Mouse (Mus musculus) brain, embryonic 14.5 days (tissue): ENCODE results near the gene Fyco1.

Experiments
- CTCF ChIP-seq: fragments of 200-500 bp; IDR thresholded peaks from 2 replicates; pipeline ENCODE4 v1.5.1; 2012; ENCODE audit warnings: inconsistent platforms, mild to moderate bottlenecking, moderate library complexity, borderline replicate concordance; ENCODE audit not compliant: insufficient read depth, insufficient read length; ENCODE audit errors: extremely low read depth
- POLR2A ChIP-seq: fragments of 200-500 bp; IDR thresholded peaks from 2 replicates; pipeline ENCODE4 v1.6.1; 2012; ENCODE audit warnings: mild to moderate bottlenecking, inconsistent platforms, borderline replicate concordance; ENCODE audit not compliant: poor library complexity, insufficient read depth, insufficient read length, severe bottlenecking; ENCODE audit errors: extremely low read depth

DNA sequence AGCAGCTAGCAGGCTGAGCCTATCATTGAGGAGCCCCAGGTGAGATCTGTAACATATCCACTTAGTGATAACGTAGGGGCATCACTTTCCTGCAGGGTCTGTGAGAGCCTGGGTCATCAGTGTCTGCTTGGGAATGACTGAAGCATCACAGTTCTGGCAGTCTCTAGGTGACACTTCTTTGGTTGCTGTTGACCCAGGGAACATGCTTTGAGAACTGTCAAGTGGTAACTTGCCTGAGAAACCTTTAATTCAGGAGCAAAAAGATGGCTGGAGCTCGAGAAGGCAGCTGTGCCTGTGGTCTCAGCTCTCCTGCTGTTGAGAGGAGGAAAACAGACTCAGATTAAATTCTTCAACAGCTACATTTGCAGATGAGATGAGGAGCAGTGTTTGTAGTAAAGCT is 94.4 kb downstream of the Fyco1 start:
- TF ChIP-seq POLR2A (no peak), CTCF (no peak)
